Mouse (Mus musculus): ENCODE results near the gene Rfc5.

The Rfc5 gene

GRCm38 (mm10) chr5:117374372-117375049 lies 14.3 kb downstream of the Rfc5 start:
- no peak for DNase-seq (ENCODE audit: low spot score in 2 of 2)

DNA sequence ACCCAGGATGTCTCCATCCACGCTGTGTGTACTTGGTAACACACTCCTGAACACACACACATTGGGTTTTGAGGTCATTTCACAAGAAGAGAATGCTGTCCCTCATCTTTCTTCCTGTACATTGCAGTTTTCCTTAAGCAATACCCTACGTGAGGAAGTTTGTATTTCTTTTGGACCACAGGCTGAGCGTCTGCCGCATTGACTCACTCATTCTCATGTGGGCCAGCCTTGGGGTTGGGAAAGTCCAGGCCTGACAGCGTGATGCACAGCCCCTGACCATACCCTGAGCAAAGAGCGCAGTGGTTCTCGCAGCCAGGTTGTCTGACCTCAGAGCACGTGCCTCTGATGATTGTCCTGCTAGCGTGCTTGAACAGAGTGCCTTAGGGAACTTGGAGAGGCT lies 15.4 kb downstream of the Rfc5 start:
- DNase-seq (ENCODE audit: low spot score in 2 of 2), result no peak

GRCm38 (mm10) chr5:117370592-117370991 lies 18.3 kb downstream of the Rfc5 start:
- DNase-seq (ENCODE audit: low spot score in 2 of 2), result no peak

DNA sequence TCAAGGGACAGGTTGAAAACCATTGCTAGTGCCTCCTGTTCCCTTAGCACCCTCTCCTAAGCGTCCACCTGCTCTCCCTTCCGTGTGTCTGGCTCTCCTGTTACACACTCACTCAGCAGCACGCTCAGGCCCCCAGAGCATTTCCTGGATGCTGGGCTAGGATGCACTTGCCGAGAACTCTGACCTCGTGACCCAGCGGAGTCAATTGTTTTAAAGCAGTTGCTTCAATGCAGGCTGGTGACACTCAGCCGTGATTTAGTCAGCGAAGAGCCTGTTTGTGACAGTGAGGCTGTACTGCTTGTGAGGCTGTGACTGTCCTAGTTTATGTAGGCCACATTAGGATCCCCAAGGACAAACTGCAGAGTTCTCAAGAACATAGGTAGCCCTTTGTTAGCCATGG lies 21.6 kb downstream of the Rfc5 start:
- no peak for DNase-seq (ENCODE audit: low spot score in 2 of 2)

- DNase-seq (ENCODE audit: low spot score in 2 of 2), result no peak
These were observed 22.8 kb downstream of the Rfc5 start for GRCm38 (mm10) chr5:117365904-117366561.

GRCm38 (mm10) chr5:117364821-117365220 lies 24.0 kb downstream of the Rfc5 start:
- DNase-seq (ENCODE audit: low spot score in 2 of 2), result no peak

DNA sequence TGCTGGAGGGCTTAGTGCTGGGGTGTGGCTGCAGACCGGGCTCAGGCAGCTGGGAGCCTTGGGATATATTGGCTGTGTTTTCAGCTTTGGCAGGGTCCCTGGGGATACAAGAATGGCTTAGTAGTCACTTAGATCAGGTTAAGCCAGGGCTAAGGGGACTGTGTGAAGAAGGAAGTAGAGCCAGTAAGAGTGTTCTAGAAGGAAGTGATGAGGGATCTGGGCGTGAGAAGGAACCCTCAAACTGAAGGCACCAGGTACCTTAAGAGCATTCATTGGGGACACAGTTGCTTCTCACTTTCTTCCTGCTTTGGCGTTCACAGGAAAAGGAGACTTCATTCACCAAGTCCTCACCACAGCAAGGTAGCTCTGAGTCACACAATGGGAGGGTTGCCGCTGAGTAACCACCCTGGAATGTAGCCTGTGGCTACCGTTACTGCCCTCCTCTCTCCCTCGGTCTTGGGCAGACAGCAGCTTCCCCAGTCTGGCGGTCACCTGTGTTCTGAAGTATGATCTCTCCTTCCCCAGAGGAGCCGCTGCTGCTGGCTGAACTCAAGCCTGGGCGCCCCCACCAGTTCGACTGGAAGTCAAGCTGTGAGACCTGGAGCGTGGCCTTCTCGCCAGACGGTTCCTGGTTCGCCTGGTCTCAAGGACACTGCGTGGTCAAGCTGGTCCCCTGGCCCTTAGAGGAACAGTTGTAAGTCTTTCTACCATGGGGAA lies 25.6 kb downstream of the Rfc5 start:
- DNase-seq (ENCODE audit: low spot score in 2 of 2), result no peak

DNA sequence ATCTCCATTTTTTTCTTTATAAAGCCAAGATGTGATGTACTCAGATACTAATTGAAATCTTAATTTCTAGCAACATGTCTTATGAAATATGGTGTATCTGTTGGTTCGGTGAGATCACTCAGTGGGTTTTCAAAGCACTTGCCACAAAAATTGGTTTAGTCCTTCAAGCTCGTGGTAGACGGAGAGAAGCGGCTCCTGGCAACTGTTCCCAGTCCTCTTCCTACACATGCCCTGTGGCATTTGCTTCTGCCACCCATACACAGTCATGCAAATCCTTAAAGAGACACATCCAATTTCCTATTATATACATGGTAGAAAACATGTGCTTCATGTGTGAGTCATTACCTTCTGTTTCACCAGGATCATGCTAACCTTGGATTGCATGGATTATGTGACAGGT lies 27.3 kb downstream of the Rfc5 start:
- no peak for DNase-seq (ENCODE audit: low spot score in 2 of 2)

- DNase-seq (ENCODE audit: low spot score in 2 of 2), result no peak
These were observed 28.0 kb downstream of the Rfc5 start for GRCm38 (mm10) chr5:117360631-117361541.

DNA sequence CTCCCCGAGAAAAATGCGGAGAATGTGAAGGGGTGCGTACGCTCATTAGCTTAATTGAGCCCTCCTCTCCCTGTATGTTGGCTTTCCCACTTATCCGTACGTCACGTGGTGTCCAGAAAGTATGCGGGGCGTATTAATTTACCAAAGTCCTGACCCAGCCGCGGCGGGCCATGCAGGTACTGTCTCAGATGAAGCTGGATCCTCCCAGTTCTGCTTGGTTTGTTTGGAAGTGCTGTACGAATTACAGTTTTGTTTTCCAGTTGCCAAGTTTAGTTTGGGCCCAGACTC lies 28.7 kb downstream of the Rfc5 start:
- no peak for DNase-seq (ENCODE audit: low spot score in 2 of 2)

DNA sequence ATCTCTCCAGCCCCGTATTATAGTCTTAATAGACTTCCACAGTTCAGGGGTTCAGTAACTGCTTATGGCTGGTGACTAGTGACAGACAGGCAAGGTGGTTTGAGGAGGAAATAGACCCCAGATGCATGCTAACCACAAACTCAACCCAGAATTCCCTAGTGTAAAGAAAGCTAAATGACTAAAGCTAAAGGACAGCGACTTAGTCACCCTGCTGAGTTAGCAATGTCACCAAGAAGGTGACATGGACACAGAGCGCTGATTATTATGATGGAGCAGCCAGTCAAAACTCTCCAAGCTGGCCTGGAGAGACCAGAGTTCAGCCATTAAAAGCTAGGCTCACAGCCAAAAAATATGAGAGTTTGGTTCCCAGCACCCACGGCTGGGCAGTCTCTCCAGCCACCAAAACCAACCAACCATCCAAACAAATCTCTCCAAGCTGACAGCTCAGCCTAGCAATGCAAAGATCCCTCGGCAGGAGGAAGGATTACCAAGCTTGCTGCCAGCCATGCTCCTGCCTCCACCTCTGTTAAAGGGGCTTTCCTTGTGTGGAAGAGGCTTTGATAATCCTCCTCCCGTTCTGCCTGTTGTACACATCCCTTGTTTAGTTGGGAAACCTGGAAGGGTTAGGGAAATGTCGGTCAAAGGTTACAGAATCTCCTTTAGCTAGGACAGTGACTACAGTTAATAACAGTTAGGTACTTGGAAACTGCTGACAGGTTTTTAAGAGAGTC lies 29.2 kb downstream of the Rfc5 start:
- DNase-seq (ENCODE audit: low spot score in 2 of 2), result no peak

- peak; percentile 71 to 87 for DNase-seq (ENCODE audit: low spot score in 2 of 2)
These were observed 30.1 kb downstream of the Rfc5 start for GRCm38 (mm10) chr5:117358725-117359124.

DNA sequence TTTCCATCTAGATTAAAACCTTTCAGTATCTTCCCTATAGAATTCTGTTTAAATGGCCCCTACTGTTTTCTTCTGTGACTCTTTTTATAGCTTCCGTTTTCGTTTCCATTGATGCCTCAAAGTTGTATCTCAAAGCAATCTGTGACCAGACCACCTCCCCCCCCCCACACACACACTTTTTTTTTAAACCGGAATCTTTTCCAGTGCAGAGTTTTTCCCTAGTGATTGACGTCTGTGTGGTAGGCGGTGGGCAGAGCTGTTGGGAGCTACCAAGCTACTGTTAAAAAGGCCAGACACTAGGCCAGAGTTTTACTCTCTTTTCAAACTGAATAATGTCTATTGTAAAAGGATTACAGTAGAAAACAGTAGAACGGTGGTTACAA lies 30.6 kb downstream of the Rfc5 start:
- DNase-seq (ENCODE audit: low spot score in 2 of 2), result no peak

DNA sequence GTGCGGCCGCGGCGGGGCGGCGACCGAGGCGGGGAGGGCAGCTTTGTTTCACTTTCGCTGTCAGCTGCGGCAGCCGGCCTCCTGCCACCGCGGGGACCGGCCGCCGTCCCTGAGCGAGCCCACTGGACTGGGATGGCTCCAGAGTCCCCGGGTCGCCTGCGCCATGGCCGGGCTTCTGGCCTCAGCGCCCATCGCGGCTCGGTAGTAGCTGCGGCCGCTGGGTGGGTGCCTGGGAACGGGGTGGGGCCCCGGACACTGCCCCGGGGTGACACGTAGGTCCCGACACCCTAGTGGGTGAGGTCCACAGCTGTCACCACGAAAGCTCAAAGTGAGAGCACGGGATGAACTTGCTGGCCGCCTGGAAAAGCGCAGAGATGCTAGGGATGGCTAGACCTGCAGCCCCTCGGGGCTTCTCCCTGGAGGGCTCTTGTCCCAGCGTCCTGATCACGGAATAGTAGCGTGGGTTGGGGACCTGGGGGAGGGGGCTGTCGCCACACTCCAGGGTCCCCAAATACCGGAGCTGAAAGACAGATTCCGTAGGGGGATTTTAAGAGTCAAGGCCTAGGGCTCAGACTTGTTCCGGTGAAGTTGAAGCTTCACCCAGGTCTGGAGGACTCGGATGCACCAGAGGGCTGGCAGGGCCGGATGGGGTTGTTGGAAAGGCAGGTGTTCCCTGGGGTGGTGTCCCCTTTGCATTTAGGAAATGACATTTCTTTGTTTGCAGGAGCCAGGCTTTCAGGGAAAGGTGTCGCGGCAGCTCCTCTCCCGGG lies 31.2 kb downstream of the Rfc5 start:
- DNase-seq (ENCODE audit: low spot score in 2 of 2), result no peak

- DNase-seq (ENCODE audit: low spot score in 2 of 2), result peak; percentile 67 to 80
These were observed 31.7 kb downstream of the Rfc5 start, which contains the start of gene Wsb2 for GRCm38 (mm10) chr5:117357129-117357477. Gene Wsb2, plus strand, starts transcription at chr5:117357304.

DNA sequence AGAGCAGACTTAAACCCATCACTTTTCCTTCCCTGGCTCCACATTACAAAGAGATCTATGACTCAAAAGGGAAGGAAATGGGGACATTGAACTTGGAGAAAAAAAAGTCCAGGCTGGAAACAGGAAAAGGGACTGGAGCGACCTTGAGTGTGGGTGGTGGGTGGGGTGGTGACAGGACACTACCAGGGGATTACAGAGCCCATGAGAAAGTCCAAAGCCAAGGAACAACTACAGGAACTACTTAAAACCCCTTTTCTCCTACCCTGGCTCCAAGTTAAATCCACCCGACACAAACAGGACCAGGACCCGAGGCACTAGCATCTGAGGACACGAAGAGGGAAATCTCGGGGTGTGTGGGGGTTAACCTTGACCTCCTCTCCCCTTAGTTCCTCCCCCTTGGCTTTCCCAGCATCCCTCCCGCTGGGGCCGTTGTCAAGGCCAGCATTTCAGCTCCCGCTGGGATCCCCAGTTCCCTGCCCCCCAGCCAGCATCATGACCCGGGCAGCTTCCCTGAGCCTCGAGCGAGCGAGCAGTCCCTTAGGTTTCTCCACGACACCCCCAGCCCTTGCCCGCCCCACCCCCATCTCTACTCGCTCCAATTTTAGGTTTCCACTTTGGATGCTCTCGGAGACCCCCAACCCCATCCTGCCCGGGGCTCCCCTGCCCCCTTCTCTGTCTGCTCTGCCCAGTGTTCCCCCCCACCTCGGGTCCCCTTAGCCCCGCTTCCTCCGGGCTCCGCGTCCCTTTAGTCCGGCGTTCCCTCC lies 32.3 kb downstream of the Rfc5 start:
- DNase-seq (ENCODE audit: low spot score in 2 of 2), result peak in 1 of 2 experiments; percentile 34

- no peak for DNase-seq (ENCODE audit: low spot score in 2 of 2)
These were observed 33.1 kb downstream of the Rfc5 start for GRCm38 (mm10) chr5:117355648-117356303.

- no peak for DNase-seq (ENCODE audit: low spot score in 2 of 2)
These were observed 34.7 kb downstream of the Rfc5 start for GRCm38 (mm10) chr5:117354121-117354520.

GRCm38 (mm10) chr5:117348279-117348678 lies 40.6 kb downstream of the Rfc5 start:
- DNase-seq (ENCODE audit: low spot score in 2 of 2), result peak; percentile 41 to 75

Measured in cerebellum, postnatal 4 days (tissue).